Mouse (Mus musculus) monocyte, adult 5-6 weeks (primary cell): ENCODE results near the gene Syt6. TPM values are rescaled to one million over a fixed set of nuclear protein-coding genes. Genes with fewer than 3 reads are reported as not detected.

Experiments used
- ATAC-seq: fragments of 153-309, 156-312 bp; replicated peaks from 2 replicates; pipeline ENCODE4 v1.8.0; 2017; ENCODE audit warnings: mild to moderate bottlenecking; ENCODE audit not compliant: low TSS enrichment, insufficient number of reproducible peaks, severe bottlenecking, poor library complexity, low FRiP score
- total RNA-seq: library from RNA; stranded (forward); fragments of 200-1000, 200-491, 200-594 nt; gene quantifications from 3 replicates; pipeline ENCODE4 v1.2.3, GENCODE M21; 2017

Syt6 gene
- total RNA-seq, 1 experiment from 2014 or later: not detected

- no peak for ATAC-seq
Measured at GRCm38 (mm10) chr3:103593631-103594030, 18.6 kb downstream of the Syt6 start.

- no peak for ATAC-seq
Measured at GRCm38 (mm10) chr3:103595271-103595810, 20.3 kb downstream of the Syt6 start.

- no peak for ATAC-seq
Measured at GRCm38 (mm10) chr3:103597586-103597985, 22.6 kb downstream of the Syt6 start.

- no peak for ATAC-seq
Measured at GRCm38 (mm10) chr3:103601011-103601410, 26.0 kb downstream of the Syt6 start.

- ATAC-seq: no peak
Measured at GRCm38 (mm10) chr3:103601561-103601960, 26.5 kb downstream of the Syt6 start.

- no peak for ATAC-seq
Measured at GRCm38 (mm10) chr3:103606045-103606597, 31.1 kb downstream of the Syt6 start.

- ATAC-seq: no peak
Measured at GRCm38 (mm10) chr3:103606660-103607595, 31.9 kb downstream of the Syt6 start.

GRCm38 (mm10) chr3:103610231-103610630, 35.2 kb downstream of the Syt6 start:
- ATAC-seq: no peak

- ATAC-seq: no peak
Measured at GRCm38 (mm10) chr3:103612636-103613355, 37.8 kb downstream of the Syt6 start.

- ATAC-seq: no peak
Measured at GRCm38 (mm10) chr3:103615621-103616020, 40.6 kb downstream of the Syt6 start.

- no peak for ATAC-seq
Measured at GRCm38 (mm10) chr3:103616981-103617380, 42.0 kb downstream of the Syt6 start.

GRCm38 (mm10) chr3:103620101-103620500, 45.1 kb downstream of the Syt6 start:
- ATAC-seq: no peak

- no peak for ATAC-seq
Measured at GRCm38 (mm10) chr3:103623893-103624470, 49.0 kb downstream of the Syt6 start.

GRCm38 (mm10) chr3:103624591-103625051, 49.6 kb downstream of the Syt6 start:
- ATAC-seq: no peak

GRCm38 (mm10) chr3:103625169-103625568, 50.1 kb downstream of the Syt6 start:
- no peak for ATAC-seq

GRCm38 (mm10) chr3:103626481-103626880, 51.5 kb downstream of the Syt6 start:
- no peak for ATAC-seq

GRCm38 (mm10) chr3:103627661-103628060, 52.6 kb downstream of the Syt6 start:
- no peak for ATAC-seq

- no peak for ATAC-seq
Measured at GRCm38 (mm10) chr3:103633124-103633523, 58.1 kb downstream of the Syt6 start.

- no peak for ATAC-seq
Measured at GRCm38 (mm10) chr3:103633831-103634230, 58.8 kb downstream of the Syt6 start.
